Mouse (Mus musculus): ENCODE measurements around the gene Srrd.

Srrd gene

DNA sequence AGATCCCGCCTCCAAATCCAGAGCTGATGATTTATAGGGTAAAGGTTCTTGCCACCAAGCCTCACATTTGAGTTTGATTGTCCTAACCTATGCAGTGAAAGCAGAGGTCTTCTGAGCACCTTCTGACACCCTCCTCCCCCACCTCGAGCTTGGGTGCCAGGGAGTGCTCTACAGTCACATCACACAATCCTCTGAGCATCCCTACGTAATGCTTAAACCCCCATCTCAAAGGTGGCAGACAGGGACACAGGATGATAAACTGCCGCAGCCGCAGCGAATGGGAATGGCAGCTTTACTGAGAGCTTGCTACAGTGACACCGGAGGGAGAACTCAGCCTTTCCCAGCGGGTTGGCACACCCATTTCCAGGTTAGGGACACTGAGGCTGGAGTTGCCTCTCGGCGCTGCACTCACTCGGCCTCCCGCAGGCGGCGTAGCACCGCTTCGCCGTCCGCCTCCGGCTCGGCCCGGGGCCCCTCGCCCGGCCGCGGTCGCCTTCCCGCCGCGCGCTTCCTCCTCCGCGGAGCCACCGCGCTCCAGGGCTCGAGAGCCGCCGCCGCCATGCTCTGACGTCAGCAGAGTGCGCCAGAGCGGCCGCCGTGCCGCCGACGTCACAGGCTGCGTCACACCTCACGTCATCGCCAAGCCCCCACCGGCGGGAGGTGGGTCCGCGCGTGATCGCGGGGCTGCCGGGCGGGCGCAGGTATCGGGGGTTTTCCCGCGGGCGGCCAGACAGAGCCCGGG lies at the start of gene Srrd, which contains the start of gene Hps4:
TSS of gene Srrd (minus strand) at position 578 of the 742 bp plus-strand sequence.
TSS of gene Hps4 (plus strand) at position 621 of the 742 bp plus-strand sequence.
- peak; percentile 92 for DNase-seq (ENCODE audit: low read depth)

DNA sequence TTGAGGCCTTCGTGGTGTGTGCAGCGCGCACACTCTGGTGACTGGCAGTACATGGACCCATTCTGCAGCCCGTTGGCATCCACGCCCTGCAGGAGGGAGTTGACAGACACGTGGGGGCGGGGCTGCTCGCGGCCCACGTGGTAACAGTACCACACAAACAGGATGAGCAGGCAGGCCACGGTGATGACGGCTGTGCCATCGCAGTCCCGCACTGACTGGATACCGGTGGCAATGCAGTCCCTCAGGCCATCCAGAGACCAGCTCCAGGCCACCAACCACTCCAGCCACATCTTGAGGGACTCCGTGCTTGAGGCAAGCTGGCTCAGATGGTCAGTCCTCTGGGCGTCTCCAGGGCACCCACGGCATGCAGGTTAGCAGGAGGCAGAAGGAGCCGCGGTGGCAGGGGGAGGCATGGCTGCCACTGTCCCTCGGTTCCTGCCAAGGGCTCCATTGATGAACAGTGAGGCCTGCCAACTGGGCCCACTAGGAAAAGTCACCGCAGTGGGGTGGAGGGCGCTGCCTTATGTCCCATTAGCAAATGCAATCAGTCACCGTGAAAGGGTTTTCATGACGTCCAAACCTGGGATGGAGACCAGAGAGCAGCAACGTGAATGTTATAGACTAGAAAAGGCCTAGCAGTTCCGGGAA lies 49.0 kb upstream of the Srrd start:
- no peak for DNase-seq (ENCODE audit: low read depth)

DNA sequence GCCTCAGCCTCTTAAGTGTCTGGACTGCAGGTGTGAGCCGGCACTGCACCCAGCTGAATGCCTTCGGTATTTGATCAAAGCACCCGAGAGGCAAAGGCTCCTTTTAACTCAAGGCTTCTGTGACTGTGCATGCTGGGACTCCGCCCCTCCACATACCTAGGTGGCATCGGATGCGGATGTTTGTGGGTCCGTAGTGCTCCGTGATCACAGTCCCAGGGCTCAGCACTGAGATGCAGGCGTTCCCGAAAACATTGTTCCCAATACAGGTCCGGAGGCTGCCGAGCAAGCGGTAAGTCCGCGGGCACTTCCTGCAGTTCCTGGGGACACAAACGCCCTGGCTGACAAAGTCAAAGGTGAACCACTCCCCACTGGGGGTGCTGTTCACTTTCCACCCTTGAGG lies 48.2 kb upstream of the Srrd start:
- no peak for DNase-seq (ENCODE audit: low read depth)

DNA sequence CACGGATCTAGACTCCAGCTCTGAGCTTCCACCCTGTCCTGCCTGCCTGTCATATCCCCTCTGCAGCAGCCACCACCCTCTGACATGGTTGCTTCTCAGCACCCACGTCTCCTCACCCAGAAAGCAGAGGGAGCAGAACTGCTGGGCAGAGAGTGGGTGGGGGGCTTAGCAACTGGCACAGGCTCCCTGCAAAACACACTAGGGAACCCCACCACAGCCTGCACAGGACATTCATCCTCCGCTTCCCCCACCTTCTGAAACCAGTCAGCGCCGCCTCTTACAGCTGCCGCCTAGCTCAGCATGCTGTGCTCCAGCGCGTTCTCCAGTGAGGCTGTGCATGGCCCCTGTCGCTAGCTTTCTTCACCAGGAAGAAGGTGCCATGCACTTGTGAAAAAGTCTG lies 46.5 kb upstream of the Srrd start:
- DNase-seq (ENCODE audit: low read depth) = no peak

DNA sequence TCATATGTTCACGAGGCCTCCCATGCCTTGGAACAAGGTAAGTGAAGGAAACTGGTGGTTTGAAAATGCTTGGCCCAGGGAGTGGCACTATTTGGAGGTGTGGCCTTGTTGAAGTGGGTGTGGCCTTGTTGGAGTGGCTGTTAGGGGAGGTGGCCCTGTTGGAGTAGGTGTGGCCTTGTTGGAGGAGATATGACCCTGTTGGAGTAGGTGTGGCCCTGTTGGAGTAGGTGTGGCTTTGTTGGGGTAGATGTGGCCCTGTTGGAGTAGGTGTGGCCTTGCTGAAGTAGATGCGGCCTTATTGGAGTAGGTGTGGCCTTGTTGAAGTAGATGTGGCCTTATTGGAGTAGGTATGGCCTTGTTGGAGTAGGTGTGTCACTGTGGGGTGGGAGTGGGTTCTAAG lies 43.1 kb upstream of the Srrd start:
- no peak for DNase-seq (ENCODE audit: low read depth)

DNA sequence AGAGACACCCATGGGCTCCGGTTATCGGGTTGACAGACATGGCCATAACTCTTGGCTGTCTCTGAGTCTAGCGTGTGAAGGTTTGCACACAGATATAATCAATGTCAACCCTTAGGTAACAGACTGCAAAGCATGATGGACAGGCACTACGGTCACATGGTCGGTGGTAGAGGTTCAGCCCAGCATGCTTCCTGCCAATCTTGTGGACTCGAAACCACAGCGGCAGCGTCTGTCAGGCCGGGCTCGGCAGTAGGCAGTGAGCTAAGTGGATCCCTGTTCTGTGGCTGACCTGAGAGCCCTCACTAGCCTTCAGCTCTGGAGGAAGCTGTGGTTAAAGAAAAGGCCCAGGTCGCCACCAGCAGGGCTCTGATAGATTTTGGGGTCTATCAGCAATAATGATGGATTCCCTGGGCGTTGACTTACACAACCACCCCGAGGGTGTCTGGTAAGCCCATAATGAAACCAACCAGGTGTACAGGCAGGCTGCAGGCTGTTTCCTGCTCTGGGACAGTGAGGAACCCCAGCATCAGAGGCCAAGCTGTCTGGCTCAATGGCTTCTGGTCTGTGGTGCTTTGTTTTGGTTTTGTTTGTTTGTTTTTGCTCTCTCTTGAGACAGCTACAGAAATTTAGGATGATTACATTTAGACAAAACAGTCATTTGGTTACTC lies 42.1 kb upstream of the Srrd start:
- no peak for DNase-seq (ENCODE audit: low read depth)

DNA sequence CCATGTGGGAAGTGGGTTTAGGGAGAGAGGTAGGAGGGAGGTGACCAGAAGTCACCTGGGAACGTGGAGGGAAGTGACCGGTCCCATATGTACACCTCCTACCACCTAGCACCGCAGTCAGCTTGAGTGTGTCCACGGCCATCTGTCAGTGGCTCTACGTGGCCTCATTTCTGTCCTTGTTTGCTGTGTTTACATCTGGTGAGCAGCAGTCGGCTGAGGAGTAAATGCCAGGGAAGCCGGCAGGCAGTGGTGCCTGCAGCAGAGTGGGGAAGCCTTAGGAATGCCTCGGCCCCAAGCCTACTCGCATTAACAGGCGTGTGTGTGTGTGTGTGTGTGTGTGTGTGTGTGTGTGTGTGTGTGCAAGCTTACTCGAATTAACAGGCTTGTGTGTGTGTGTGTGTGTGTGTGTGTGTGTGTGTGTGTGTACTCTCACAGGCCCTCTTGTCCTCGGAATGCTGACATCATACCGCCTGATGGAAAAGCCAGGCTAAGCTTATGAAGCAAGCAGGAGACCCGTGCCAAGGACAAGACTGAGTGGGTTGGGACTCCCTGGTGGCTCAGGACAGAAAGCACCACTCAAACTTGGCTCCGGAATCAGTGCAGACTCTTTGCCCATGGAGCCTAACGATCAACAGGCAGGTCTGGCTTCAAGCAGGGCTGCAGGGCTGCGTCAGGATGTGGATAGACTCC lies 39.9 kb upstream of the Srrd start:
- DNase-seq (ENCODE audit: low read depth) = peak; percentile 40

DNA sequence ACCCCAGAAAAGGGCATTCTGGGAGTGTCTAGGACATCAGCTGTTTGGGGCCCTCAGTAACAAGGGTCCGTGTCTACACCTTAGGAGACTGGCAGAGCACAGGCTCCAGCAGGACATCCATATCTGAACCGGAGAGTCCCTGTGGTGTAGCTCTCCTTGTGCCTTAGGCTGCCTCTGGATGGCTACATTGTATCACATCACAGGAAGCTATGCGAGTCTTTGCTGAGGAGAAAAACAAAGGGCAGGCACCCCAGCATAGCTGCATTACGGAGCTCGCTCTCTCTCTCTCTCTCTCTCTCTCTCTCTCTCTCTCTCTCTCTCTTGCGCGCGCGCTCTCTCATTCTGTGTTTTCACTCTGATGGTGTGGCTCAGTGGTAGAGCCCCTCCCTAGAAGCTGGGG lies 39.2 kb upstream of the Srrd start:
- no peak for DNase-seq (ENCODE audit: low read depth)

DNA sequence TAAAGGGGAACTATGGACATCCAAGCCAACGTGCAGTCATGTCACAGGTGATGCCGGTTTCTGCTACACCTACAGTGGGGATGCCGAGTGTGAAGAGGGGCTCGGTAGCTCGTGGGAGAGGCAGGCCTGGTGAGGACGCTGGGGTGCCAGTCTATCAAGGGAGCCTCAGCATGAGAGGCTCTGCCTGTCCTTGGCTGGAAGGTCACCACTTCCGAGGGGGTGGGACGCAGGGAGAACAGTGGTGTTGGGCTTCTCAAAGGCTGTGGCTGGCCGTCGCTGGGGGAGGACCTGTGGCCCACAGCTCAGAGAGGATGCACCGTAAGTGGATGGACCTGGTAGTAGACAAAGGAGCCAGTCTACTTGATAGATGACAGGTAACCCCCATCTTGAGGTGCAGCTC lies 38.3 kb upstream of the Srrd start:
- no peak for DNase-seq (ENCODE audit: low read depth)

DNA sequence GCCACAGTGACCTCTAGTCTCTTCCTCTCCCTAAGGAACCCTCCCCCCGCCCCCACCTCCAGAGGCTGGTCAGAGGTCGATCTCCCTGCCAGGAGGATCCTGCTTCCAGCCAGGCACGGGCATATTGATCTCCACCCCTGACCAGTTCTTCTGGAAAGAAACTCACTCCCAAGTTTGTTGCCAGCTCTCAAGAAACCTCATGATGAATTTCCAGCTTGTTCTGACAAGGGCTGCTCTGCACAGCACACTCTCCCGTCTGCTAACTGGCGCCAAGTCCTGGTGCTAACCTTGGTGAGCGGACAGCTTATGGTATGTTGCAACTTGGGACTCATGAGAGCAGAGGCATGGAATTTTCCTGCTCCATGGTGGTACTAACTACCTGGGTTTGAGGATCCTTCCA lies 35.9 kb upstream of the Srrd start:
- DNase-seq (ENCODE audit: low read depth) = peak; percentile 52

DNA sequence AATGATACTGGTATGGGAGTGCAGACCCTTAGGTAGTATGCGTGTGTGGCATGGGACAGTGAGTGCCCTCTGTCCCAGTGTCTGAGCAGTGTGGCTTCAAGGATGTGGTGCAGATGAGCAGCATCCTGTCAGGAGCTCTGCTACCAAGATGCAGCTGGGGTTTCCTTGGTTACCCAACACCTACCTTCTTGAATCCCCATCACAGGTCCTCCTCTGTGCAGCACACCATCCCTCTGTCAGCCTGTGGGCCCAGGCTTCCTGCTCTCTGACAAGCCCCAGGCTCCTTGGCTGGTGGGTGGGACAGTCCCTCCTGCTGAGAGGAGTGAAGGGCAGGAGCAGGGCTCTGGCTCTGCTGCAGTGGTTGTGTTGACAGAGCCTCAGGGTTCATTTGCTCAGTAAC lies 34.5 kb upstream of the Srrd start:
- no peak for DNase-seq (ENCODE audit: low read depth)

DNA sequence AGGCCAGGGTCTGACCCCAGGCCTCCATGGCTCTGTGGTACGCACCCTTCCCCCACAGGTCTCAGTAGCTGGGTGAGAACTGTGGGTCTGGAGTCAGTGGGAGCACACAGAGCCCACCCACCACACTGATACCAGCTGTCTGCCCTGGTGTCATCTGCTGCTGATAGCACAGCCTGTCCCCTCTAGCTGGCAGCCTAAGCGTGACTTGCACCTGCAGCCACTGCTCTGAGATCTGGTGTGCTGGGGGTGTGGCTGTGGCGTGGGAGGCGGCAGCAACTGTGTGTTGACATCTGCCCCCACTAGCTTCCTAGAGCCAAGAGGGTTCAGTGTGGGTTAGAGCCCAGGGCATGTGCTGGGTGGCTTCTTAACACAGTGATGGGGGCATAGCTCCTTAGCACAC lies 33.3 kb upstream of the Srrd start:
- no peak for DNase-seq (ENCODE audit: low read depth)

DNA sequence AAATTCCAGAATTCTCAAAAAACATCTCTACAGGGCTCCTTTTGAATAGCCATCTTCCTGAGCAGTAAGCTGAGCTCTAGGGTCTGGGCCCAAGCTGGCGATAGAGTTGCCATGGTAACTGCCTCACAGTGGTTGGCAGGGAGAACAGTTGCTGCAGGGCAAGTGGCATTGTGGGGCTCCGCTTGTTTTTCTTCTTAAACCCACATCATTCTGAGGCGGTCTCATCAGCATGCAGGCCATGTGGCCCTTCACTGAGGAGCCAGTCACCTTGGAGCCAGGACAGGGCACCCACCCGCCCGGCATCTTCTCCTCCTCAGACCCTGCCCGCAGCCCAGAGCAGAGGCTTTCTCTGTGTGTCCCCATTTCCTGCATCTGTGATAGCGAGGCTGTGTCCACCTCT lies 29.1 kb upstream of the Srrd start:
- no peak for DNase-seq (ENCODE audit: low read depth)

DNA sequence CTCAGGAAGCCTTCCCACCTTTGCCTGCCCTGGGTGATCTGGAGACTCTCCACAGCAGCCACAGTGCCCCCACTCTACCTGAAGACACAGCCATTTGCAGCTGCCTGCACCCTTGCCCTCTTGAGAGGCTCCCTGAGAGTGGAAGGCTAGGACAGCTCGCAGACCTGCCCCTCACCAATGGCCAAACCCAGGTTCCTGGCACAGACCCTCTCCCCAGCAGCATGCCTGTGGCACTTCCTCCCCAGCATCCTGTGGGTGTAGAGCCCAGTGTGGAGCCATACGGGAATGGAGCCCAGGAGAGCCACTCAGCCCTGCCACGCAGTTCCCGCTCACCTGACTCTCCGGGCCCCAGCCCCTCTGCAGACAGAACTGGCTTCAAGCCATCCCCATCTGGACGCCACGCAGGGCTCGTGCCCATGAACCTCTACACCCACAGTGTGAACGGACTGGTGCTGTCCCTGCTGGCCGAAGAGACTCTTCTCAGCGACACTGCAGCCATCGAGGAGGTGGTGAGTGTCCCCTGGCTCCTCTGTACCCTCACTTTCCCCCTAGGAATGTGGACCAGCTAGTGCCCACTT lies 27.5 kb upstream of the Srrd start:
- DNase-seq (ENCODE audit: low read depth) = no peak

DNA sequence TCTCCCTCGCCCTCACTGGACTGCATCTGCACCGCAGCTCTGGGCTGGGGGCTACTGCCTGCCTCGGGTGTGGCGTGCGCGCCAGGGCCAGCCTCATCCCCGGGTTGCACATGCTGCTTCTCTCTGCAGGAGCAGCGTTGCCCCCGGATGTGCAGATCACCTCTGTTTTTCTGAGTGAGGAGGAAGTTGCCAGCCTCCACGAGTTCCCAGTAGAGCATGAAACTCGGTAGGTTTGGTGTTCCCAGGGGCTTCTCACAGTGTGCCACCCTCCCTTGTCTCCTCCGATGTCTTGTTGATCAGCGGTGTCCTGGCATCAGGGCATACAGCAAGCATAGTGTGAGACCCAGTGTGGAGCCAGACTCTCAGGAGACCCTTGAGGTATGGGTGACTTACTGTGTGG lies 26.5 kb upstream of the Srrd start:
- DNase-seq (ENCODE audit: low read depth) = no peak

DNA sequence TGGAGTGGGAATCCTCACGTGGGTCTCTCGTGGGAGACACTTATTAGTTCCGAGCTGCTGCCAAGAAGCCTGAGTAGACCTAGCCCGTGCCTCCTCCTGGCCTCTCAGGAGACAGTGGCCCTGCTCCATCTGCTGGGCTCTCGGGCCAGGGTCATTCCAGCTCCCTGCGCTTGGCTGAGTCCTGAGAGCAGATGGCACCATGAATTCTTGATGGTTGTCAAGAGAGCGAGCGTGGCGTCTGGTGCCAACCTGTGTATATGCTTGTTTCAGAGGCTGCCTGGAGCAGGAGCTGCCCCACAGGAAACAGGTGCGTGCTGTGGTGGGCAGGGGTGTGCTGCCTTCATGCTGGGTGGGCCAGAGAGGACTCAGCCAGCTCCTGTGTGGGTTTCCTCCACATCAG lies 25.8 kb upstream of the Srrd start:
- no peak for DNase-seq (ENCODE audit: low read depth)

DNA sequence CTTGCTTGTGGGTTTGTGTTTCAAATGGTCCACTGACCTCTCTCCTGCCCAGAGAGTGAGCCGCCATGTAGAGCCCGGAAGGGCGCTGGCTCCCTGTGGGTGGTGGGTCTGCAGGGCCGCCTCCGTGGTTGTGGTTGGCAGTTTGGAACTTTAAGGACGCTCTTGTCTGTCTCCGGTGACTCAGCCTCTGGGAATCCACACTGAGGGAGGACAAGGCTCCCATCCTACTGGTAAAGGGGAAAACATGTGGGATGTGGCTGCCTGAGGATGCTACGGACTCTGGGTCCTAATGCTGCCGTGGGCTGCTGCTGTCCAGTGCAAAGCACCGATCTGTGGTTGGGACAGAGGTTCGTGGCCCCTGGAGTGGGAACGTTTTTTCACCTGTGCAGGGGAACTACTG lies 25.1 kb upstream of the Srrd start:
- peak; percentile 69 for DNase-seq (ENCODE audit: low read depth)

DNA sequence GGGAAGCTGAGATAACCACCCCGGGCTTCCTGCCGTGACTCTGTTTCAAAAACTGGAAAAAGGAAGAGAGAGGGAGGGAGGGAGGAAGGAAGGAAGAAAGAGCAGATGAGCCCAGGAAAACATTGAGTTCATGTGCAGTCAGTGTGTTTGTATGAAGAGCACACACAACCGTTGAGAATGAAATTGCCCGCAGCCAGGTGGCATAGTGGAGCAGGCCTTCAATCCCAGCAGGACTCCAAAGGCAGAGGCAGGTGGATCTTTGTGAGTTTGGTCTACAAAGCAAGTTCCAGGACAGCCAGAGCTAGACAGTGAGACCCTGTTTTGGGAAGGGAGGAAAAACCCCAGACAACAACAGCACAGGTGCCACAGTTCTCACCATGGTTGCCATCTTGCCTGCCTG lies 24.5 kb upstream of the Srrd start:
- no peak for DNase-seq (ENCODE audit: low read depth)

DNA sequence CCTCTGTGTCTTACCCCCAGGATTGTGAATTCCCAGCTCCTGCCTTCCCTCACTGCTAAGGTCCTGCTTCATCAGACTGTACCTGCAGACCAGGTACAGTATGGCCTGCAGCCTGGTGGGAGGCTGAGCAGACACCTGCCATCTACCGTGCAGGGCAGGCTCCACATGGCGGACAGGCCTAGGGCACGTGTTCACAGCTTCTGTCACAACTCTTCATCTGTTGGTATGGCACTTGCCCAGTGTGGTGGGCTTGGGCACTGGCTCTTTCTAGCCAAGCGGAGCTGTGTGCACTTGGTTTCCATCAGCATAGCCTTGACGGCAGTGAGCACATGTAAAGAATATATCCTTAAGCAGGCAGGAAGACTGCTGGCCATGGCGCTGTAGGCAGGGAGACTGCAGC lies 24.0 kb upstream of the Srrd start:
- DNase-seq (ENCODE audit: low read depth) = no peak

DNA sequence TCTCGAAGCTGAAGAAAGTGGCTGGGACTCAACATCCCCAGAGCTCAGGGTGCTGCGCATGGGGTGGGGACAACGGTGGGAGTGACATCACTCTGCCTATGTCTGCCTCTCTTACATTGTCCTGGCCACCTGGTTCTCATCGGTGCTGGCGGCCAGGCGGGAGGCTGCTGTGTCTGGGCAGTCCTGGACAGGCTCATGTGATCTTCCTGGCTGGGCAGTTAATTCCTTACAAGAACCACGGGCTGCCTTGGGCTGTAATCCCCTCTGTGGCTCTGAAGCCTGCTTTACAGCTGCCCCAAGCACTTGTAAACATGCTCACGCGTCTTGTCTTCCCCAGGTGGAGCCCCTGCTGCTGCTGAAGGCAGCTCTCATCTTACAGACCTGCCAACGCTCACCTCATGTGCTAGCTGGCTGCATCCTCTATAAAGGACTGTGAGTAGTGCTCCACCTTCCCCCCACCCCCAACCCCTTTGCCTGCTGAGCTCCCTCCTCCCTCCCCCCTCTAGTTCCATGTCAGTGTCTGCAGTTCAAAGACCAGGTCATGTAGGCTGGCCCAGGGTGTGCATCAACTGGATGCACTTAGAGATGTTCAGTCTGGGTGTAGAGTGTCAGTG lies 21.5 kb upstream of the Srrd start:
- no peak for DNase-seq (ENCODE audit: low read depth)

DNA sequence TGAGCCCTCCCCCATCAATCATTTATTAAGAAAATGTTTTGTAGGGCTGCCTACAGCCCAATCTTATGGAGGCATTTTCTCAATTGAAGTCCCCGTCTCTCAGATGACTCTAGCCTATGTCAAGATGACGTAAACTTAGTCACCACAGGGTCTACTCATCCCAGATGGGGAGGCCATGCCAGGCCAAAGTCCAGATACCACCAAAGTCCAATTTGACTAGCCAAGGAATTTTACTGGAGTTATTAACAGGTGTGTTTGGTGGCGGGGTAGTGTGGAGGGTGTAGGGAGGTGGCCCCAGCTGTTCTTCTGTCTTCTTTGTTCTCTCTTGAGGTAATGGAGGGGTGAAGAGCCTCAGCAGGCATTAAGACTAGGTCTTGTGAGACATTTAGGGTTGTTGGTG lies 17.2 kb upstream of the Srrd start:
- DNase-seq (ENCODE audit: low read depth) = no peak

DNA sequence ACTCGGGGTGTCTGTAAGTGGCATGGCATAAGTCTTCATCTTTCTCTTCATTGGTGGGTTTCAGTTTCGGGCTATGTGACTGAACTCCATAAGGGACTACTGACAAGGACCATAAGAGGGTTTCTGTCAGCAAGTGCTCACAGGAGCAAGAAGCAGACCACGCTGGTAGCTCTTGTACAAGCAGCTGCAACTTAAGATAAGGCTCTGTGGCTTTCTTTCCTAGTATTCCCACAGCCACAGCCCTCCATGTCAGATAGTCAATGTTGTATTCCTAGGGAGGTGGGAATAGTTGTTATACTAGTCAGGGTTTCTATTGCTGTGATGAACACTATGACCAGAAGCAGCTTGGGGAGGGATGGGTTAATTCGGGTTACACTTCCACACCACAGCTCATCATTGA lies 16.7 kb upstream of the Srrd start:
- no peak for DNase-seq (ENCODE audit: low read depth)

Measured in NIH3T3 (cell line).